Mouse (Mus musculus): Measurements from ENCODE around the gene Cfap221. TPM values are rescaled to one million over a fixed set of nuclear protein-coding genes. Genes with fewer than 3 reads are reported as not detected.

Gene Cfap221
- total RNA-seq (2012; rRNA removed) = not detected in 2 replicates

DNA sequence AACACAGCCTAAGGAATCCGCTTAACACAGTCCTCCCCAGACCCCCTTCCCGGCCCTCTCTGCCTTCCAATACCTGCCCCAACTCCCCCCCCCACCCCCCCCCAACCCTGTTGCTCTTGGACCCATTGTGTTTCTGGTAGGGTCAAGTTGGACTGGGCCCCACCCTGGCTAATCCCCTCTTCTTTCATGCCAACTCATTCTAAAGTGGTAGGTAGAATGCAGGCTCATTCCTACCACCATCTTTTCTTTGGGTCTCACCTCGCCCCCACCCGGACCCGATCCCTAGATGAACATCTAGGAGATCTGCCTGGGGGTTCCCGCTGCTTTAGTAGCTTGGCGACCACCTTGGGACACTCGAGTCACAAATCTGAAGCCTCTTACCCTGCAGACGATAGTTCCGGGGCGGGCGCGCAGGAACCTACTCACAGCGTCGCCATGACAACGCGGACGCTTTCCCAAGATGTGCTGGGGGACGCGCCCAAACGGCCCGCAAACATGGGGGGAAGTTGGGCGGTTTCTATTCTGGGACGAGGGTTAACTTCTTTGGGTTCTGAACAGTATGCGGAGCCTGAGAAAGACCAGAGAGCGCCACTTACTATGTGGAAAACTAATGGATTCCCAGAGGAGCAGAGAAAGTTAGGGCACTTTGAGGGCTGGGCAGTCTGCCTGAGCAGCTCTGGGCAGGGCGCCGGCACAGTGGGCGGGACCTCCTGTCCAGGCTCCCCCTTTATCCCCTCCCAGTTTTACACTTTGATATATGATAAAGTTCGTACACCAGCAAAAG is at the start of gene Cfap221:
TSS of gene Cfap221 (minus strand) at position 437 of the 784 bp plus-strand sequence.
- H3K36me3 ChIP-seq (ENCODE audit: control insufficient read depth, insufficient read depth, low read length, poor library complexity, severe bottlenecking) = no peaks in the 10 kb centered on the region
- TF ChIP-seq CHD2 (IDR thresholded peaks at IDR 0.05; ENCODE audit: low read depth, low read length) (no peak), ZC3H11A (IDR thresholded peaks at IDR 0.05; ENCODE audit: borderline replicate concordance, low read depth, low read length) (no peak), HCFC1 (IDR thresholded peaks at IDR 0.05; ENCODE audit: borderline replicate concordance, insufficient read depth, low read length) (no peak; the same call in 1 of the 2 replicates), MAFK (IDR thresholded peaks at IDR 0.05; ENCODE audit: insufficient read depth, low read depth, low read length) (no peak), ZNF384 (IDR thresholded peaks at IDR 0.05; ENCODE audit: low read depth, low read length) (no peak)
- H3K4me1 ChIP-seq (ENCODE audit: control insufficient read depth in 2 of 2, insufficient read depth in 2 of 2, low read length in 2 of 2, poor library complexity in 1 of 2) = peaks cover 2 to 4% of the 10 kb centered on the region in 2 experiments; a peak in 1 of 4 replicates
- in situ Hi-C loops (cut with MboI; ENCODE audit: low sequenced_read_pairs in 2 of 2, unreplicated experiment in 2 of 2) = no loop called here
- peak; percentile 60 for DNase-seq (ENCODE audit: low read depth, low spot score)
- H3K4me3 ChIP-seq (ENCODE audit: insufficient read depth in 1 of 2, low read depth in 1 of 2, low read length in 2 of 2, poor library complexity in 1 of 2, severe bottlenecking in 1 of 2) = peak within 1 kb of the TSS; percentile 64 to 79
- H3K9ac ChIP-seq (ENCODE audit: insufficient read depth, low read depth, low read length, poor library complexity, severe bottlenecking) = peak within 1 kb of the TSS; percentile 64
- H3K27ac ChIP-seq (ENCODE audit: insufficient read depth, low read depth, low read length, poor library complexity, severe bottlenecking) = no peak within 1 kb of the TSS
- no peaks in the 10 kb centered on the region for H3K9me3 ChIP-seq (ENCODE audit: control insufficient read depth, insufficient read depth, low read depth, low read length)

DNA sequence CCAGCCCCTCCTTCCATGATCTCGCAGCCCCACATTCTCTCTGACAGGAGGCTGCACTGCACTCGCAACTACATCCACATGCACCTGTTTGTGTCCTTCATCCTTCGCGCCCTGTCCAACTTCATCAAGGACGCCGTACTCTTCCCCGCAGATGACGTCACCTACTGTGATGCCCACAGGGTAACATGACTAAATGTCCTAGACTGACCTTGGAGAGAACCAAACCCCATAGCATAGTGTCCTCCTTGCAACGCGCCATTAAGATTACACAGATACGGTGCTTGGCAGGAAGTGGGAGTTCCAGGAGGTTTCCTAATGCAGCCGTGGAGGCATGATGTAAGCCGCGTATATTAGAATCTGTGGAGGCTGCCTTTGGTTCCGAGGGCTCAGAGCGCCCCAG is 47.5 kb upstream of the Cfap221 start:
- Histone ChIP-seq H3K27ac (ENCODE audit: insufficient read depth, low read depth, low read length, poor library complexity, severe bottlenecking) (no peak overlapping the region), H3K9me3 (ENCODE audit: control insufficient read depth, insufficient read depth, low read depth, low read length) (no peaks in the 10 kb centered on the region), H3K4me3 (ENCODE audit: insufficient read depth in 1 of 2, low read depth in 1 of 2, low read length in 2 of 2, poor library complexity in 1 of 2, severe bottlenecking in 1 of 2) (no peak overlapping the region), H3K4me1 (ENCODE audit: control insufficient read depth in 2 of 2, insufficient read depth in 2 of 2, low read length in 2 of 2, poor library complexity in 1 of 2) (peaks cover 0 to 3% of the 10 kb centered on the region in 2 experiments; a peak in 2 of 4 replicates), H3K9ac (ENCODE audit: insufficient read depth, low read depth, low read length, poor library complexity, severe bottlenecking) (no peak overlapping the region), H3K36me3 (ENCODE audit: control insufficient read depth, insufficient read depth, low read length, poor library complexity, severe bottlenecking) (no peaks in the 10 kb centered on the region)
- DNase-seq (ENCODE audit: low read depth, low spot score) = no peak
- in situ Hi-C loops (cut with MboI; ENCODE audit: low sequenced_read_pairs in 2 of 2, unreplicated experiment in 2 of 2) = no loop called here
- no peak for TF ChIP-seq HCFC1 (IDR thresholded peaks at IDR 0.05; ENCODE audit: borderline replicate concordance, insufficient read depth, low read length)
- no peak for TF ChIP-seq CHD2 (IDR thresholded peaks at IDR 0.05; ENCODE audit: low read depth, low read length)
- no peak for TF ChIP-seq MAFK (IDR thresholded peaks at IDR 0.05; ENCODE audit: insufficient read depth, low read depth, low read length)
- TF ChIP-seq ZNF384 (IDR thresholded peaks at IDR 0.05; ENCODE audit: low read depth, low read length) = no peak
- no peak for TF ChIP-seq ZC3H11A (IDR thresholded peaks at IDR 0.05; ENCODE audit: borderline replicate concordance, low read depth, low read length)

- TF ChIP-seq ZC3H11A (IDR thresholded peaks at IDR 0.05; ENCODE audit: borderline replicate concordance, low read depth, low read length) = no peak
- no peak for TF ChIP-seq ZNF384 (IDR thresholded peaks at IDR 0.05; ENCODE audit: low read depth, low read length)
- TF ChIP-seq MAFK (IDR thresholded peaks at IDR 0.05; ENCODE audit: insufficient read depth, low read depth, low read length) = no peak
- no peak for TF ChIP-seq HCFC1 (IDR thresholded peaks at IDR 0.05; ENCODE audit: borderline replicate concordance, insufficient read depth, low read length)
- TF ChIP-seq CHD2 (IDR thresholded peaks at IDR 0.05; ENCODE audit: low read depth, low read length) = no peak
- Histone ChIP-seq H3K9ac (ENCODE audit: insufficient read depth, low read depth, low read length, poor library complexity, severe bottlenecking) (no peak overlapping the region), H3K36me3 (ENCODE audit: control insufficient read depth, insufficient read depth, low read length, poor library complexity, severe bottlenecking) (no peaks in the 10 kb centered on the region), H3K27ac (ENCODE audit: insufficient read depth, low read depth, low read length, poor library complexity, severe bottlenecking) (no peak overlapping the region), H3K9me3 (ENCODE audit: control insufficient read depth, insufficient read depth, low read depth, low read length) (no peaks in the 10 kb centered on the region), H3K4me3 (ENCODE audit: insufficient read depth in 1 of 2, low read depth in 1 of 2, low read length in 2 of 2, poor library complexity in 1 of 2, severe bottlenecking in 1 of 2) (no peak overlapping the region), H3K4me1 (ENCODE audit: control insufficient read depth in 2 of 2, insufficient read depth in 2 of 2, low read length in 2 of 2, poor library complexity in 1 of 2) (peaks cover 0 to 6% of the 10 kb centered on the region in 2 experiments; a peak in 2 of 4 replicates)
- DNase-seq (ENCODE audit: low read depth, low spot score) = peak; percentile 47
- in situ Hi-C loops (cut with MboI; ENCODE audit: low sequenced_read_pairs in 2 of 2, unreplicated experiment in 2 of 2) = no loop called here
These were observed 45.4 kb upstream of the Cfap221 start for GRCm38 (mm10) chr1:120042421-120042820.

- H3K9me3 ChIP-seq (ENCODE audit: control insufficient read depth, insufficient read depth, low read depth, low read length) = no peaks in the 10 kb centered on the region
These were observed 41.6 kb upstream of the Cfap221 start for GRCm38 (mm10) chr1:120038594-120038993.

More at GRCm38 (mm10) chr1:120038594-120038993, 41.6 kb upstream of the Cfap221 start:
- no peak overlapping the region for H3K4me3 ChIP-seq (ENCODE audit: insufficient read depth in 1 of 2, low read depth in 1 of 2, low read length in 2 of 2, poor library complexity in 1 of 2, severe bottlenecking in 1 of 2)
- DNase-seq (ENCODE audit: low read depth, low spot score) = no peak
- in situ Hi-C loops (cut with MboI; ENCODE audit: low sequenced_read_pairs in 2 of 2, unreplicated experiment in 2 of 2) = no loop called here
- no peak overlapping the region for H3K9ac ChIP-seq (ENCODE audit: insufficient read depth, low read depth, low read length, poor library complexity, severe bottlenecking)
- H3K36me3 ChIP-seq (ENCODE audit: control insufficient read depth, insufficient read depth, low read length, poor library complexity, severe bottlenecking) = no peaks in the 10 kb centered on the region
- TF ChIP-seq HCFC1 (IDR thresholded peaks at IDR 0.05; ENCODE audit: borderline replicate concordance, insufficient read depth, low read length) = no peak
- TF ChIP-seq ZNF384 (IDR thresholded peaks at IDR 0.05; ENCODE audit: low read depth, low read length) = no peak
- no peak for TF ChIP-seq CHD2 (IDR thresholded peaks at IDR 0.05; ENCODE audit: low read depth, low read length)
- no peak for TF ChIP-seq MAFK (IDR thresholded peaks at IDR 0.05; ENCODE audit: insufficient read depth, low read depth, low read length)
- no peak for TF ChIP-seq ZC3H11A (IDR thresholded peaks at IDR 0.05; ENCODE audit: borderline replicate concordance, low read depth, low read length)
- peaks cover 0 to 6% of the 10 kb centered on the region in 2 experiments; a peak in 2 of 4 replicates for H3K4me1 ChIP-seq (ENCODE audit: control insufficient read depth in 2 of 2, insufficient read depth in 2 of 2, low read length in 2 of 2, poor library complexity in 1 of 2)
- no peak overlapping the region for H3K27ac ChIP-seq (ENCODE audit: insufficient read depth, low read depth, low read length, poor library complexity, severe bottlenecking)
